Mouse (Mus musculus): ENCODE measurements around the gene Ift43.

- TF ChIP-seq TAL1 (IDR thresholded peaks at IDR 0.05; ENCODE audit: low read length) (no peak), GATA1 (IDR thresholded peaks at IDR 0.05; ENCODE audit: low read length) (no peak)
Observed at GRCm38 (mm10) chr12:86103852-86104251, 21.5 kb downstream of the Ift43 start.
